Mouse (Mus musculus) cerebellum, adult 8-10 months (tissue): Measurements from ENCODE around the gene Cox6b1.

Experiments used
- DNase-seq: peaks from one replicate; pipeline ENCODE4 v3.0.0; 2022

The Cox6b1 gene

DNA sequence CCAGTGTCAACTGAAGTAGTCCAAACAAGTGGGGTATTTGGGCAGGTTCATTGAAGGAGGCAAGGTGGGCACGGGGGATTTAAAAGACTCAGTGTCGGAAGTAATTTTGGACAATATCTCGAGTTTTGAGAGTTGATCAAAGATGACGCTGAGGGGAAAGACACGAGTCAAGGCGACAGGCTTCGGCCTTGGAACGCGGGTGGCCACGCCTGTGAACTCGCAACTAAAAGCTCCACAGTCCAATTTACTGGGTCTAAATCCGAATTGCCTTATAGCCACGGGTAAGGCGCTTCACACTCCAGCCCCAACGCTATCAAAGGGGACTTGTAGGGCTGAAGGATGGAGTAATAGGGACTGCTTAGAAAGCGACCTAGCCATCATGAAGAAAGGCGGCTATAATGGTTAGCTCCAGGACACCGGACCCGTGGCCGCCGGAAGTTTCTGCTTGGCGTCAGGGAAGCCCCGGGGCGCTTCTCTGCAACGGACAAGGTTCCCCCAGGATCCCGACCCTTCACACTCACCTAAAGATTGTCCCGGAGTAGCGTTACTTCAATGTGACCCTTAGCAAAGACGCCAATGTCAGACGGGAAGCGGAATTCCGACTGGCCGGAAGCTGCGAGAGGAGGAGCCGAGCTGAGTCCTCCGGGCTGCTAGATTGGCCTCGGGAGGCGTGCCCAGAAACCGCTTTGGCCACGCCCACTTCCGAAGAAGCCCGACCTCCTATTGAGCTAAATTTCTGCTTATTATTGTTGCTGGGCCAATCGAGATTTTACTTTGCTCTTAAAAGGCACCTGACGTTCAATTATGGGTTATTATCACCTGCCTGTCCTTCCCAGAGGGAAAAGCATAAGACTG lies at the start of gene Cox6b1:
Cox6b1 (minus strand) TSS at position 622 of the 855 bp plus-strand sequence.
- peak; percentile 82 for DNase-seq

DNA sequence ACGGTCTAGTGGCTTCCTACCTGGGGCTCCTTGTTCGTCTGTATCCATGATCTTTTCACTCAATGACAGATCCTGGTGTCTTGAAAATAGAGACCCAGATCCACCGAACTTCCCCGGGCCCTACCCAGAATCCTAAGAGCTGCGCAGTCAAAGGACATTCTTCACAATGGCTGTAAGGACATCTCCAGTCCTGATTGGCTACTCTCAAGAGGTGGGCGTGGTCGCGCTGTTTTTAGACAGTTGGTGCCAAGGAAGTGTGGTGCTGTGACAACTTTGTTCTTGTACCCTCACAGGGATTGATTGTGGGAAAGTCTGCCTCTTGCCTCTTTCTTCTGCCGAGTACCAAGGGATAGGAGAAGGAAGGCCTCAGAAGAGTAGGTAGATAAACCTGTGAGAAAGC lies 45.5 kb upstream of the Cox6b1 start, which contains the start of gene Pmis2:
Pmis2 (minus strand) TSS at position 126 of the 400 bp plus-strand sequence.
- no peak for DNase-seq

DNA sequence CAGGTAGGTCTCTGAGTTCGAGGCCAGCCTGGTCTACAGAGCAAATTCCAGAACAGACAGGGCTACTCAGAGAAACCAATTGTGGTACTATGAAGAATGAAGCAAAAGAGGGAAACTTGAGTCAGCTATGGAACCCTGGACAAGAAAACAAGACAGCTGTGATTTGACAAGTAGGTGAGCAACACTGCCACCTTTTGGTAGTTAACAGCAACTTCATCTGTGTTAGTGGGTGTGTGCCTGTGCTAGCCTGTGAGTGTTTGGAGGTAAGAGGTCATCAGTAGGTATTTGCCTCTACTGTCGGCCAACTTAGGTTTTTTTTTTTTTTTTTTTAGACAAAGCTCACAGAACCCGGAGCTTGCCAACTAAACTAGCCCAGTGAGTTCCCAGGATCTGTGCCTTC lies 43.3 kb upstream of the Cox6b1 start:
- no peak for DNase-seq

DNA sequence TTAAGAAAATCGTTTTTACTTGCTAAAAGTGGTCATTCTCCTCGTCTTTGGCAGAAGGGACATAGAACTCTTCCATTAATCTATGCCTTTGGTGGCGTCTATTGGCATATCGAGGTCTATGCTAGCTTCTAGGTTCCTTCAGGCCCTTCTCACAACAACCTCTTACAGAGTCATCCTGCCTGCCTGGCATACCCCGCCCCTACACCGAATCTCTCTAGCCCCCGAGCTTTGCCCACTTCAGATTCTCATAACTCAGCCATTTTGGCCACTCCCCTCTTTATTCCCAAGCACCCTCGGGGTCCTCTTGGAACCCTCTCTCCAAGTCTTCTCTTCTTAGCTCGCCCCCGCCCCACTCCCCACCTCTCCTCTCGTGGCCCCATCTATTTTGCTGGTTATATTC lies 39.4 kb upstream of the Cox6b1 start:
- no peak for DNase-seq

DNA sequence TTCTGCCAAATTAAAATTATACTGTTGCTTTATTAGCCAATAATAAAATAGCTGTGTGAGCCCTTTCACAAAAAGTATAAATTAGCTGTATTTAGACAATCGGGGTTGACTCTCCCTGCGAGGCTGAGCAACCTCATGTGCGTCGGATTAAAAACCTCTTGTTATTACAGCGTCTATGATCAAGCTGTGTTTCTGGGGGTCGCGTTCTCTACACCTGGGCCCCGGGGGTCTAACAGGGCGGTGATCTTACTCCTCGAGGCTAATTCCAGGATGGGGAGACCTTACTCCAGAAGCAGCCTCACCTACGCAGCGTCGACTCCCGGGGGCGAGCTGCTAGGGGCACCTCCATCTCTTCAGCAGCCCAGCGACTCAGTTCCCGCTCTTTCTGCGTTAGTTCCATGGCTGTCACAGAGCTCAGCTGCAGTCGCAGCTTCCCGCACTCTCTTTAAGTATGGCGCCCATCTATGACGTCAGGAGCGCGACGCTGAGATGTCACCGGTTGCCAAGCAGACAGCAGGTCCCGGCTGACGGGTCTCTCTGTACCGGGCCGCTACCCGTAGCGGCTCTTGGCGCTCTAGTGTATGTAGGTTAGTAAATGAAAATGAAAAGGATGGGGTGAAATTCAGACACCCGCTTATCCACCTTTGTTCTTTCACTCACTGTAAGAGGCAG lies 38.7 kb upstream of the Cox6b1 start, which contains the start of gene Haus5:
Haus5 (minus strand) TSS at position 466 of the 672 bp plus-strand sequence.
- DNase-seq = peak; percentile 86

DNA sequence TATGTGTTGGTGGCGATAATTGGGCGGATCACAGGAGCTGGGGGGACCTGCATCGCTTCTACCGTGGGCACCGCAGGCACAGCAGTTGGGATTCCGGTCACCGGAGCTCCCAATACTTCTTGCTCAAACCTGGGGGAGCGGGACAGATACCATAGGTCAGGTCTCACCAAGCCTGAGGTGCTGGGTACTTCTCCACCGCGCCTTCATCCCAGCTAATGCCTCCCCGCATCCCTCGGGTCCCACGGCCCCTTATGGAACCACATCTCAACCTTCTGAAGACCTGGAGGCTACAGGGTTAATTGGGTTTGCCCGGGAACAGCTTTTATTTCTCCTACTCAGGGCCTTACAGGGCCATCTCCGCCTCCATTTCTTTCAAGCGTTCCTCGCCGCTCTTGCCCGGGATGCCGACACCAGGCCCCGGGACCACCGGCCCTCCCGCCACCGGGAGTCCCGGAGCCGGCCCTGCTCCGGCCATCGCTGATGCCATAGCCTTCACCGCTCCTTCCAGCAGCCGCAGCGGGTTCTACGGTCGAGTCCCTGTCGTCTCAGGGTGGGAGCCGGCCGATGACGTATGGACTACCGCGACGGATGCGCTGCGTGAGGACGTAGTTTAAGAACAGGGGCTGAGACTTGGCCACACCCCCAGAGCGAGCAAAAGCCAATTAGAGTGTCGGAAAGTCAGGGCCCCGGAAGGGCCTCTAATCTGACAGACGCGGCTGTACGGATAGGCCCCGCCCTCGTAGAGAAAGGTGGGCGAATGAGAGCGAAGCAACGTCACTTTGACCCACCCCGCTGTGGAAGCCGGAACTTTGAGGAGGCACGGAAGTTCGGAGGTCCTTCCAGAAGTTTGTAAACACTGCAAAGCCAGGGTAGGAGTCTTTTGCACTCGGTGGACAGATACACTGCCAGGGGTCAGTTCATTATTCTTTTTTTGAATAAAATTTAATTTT lies 23.9 kb upstream of the Cox6b1 start, which contains the start of gene Rbm42:
Rbm42 (minus strand) TSS at position 727 of the 950 bp plus-strand sequence.
- peak; percentile 97 for DNase-seq

DNA sequence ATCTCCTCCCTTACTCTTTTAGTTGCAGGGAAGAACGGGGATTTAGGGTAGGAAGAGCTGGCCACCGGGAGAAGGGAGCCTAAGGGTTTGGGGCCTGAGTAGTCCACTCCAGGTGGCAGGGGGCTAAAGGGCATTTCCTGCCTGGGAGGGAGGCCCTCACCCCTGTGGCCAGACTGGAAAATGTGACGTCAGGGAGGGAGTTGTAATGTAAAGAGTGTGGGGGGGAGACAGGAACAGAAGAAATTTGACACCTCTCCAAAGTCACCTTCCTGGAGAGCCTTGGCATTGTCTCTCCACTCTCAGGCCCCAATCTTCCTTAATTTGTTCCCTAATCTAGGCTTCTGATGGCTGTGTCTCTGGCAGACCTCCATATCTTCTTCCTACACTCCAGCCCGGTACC lies 13.1 kb upstream of the Cox6b1 start:
- DNase-seq = no peak

DNA sequence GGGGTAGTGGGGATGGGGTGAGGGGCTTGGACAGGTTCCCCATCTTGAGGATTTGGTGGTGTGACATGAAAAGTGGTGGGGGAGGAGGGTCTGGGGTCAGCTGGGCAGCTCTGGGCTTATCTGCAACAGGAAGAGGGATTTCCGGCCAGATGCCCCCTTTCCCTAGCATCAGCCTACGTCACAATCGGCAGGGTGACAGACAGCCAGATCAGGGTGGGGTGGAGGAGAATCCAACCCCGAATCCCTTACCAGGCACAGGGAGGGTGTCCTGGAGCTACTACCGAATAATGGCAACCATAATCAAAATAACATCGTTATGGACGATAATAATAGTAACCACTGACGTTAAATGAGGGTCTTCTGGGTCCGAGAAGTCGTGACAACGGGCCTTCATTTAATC lies 10.4 kb upstream of the Cox6b1 start:
- DNase-seq = no peak

DNA sequence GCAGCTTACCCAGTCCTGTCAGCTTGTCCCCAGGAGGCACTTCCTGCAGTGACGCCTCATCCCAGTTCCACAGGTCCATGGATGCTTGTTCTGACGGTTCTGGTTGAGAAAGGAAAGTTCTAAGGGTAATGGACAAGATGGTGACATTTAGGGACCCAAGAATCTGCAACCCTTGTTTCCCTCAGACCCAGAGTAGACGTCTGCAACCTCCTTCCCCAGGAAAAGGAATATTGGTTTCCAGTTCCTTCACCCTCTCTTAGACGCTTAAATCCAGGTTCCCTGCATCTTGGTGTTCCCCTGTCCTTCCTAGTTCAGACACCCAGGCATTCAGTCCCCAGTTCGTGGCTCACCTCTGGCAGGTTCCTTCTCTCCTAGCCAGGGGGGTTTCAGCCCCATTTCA lies 9.8 kb upstream of the Cox6b1 start, which contains the start of gene Etv2:
Etv2 (minus strand) TSS at position 101 of the 400 bp plus-strand sequence.
- no peak for DNase-seq

DNA sequence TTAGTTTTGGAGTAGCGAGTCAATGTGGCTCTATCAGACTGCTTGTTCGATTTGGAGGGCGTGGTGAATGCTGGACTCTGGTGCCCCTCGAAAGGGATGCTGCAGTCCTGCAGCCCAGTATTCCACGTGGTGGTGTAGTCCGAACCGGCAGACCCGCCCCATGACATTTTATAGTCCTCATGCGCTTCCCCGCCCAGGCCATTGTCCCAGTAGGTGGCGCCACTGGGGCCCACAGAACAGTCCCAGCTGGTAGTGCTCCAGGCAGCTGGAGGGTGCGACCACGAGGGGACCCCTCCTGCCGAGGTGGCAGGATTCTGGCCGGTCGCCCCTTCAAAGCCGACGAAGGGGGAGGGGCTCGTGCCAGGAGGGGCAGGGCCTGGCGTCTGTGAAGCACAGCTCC lies 8.7 kb upstream of the Cox6b1 start:
- DNase-seq = no peak

DNA sequence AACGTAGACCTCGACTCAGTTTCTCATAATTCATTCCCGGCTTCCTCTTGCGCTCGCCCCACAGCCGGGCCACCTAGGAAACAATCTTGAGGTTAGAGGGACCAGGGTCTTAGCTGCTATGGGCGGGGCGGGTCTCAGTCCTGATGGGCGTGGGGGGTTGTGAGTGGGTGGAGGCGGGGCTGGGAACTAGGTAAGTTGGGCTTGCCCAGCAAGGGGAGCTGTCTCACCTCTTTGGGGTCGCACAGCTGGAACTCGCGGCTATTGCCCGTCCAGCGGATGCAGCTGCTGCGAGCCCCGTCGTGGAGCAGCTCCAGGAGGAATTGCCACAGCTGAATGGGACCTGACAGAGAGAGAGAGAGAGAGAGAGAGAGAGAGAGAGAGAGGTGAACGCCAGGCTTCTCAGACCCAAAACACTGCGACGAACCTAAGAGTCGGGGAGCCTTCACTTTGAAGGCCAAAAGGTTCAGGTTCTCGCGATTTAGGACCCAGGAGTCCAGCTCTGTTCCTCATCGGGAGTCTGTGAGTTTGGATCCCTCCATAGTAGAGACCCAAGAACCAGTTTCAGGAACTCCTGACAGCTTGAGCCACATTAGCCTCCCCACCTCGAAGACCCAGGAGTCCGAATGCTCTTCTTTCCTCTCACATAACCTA lies 7.9 kb upstream of the Cox6b1 start:
- no peak for DNase-seq

DNA sequence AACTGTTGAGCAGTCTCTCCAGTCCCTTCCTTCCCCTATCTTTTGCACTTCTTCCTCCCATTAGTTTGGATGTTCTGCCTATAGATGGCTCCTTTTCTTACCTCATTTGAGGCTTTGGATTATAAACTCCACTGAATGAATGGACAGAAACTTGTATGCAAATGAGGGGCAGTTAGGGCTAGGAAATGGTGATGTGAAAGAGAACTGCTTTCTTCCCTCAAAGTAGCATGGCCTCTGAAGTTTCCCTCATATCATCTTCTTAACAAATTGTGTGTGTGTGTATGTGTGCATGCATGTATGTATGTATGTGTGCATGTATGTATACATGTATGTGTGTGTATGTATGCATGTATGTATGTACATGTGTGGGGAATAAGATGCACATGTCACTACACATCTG lies 3.1 kb upstream of the Cox6b1 start:
- no peak for DNase-seq

DNA sequence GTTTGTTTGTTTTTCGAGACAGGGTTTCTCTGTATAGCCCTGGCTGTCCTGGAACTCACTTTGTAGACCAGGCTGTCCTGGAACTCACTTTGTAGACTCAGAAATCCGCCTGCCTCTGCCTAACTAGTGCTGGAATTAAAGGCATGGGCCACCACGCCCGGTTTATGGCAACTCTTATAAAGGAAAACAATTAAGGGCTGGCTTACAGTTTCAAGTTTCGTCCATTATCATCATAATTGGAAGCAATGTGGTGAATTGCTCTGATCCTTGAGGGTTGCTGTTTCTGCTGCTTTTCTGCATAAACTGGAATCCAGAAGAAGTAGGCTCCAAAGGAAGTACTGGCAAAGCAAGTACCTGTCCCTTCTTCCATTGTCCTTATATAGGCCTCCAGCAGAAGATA lies 696 bp upstream of the Cox6b1 start:
- DNase-seq = no peak

DNA sequence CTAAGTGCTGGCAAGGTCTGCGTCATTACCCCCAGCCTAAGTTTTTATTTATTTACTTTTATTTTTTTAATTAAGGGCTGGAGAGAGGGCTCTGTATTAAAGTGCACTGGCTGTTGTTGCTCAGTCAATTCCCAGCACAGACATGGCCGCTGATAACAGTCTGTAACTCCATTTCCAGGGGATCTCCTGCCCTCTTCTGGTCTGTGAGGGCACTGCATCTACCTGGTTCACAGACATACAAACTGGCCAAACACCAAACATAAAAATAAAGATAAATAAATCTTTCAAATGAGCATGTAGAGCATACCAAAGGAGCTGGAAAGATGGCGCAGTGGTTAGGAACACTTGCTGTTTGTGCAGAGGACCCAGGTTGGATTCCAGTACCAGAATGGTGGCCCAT lies 6.7 kb downstream of the Cox6b1 start:
- DNase-seq = no peak

DNA sequence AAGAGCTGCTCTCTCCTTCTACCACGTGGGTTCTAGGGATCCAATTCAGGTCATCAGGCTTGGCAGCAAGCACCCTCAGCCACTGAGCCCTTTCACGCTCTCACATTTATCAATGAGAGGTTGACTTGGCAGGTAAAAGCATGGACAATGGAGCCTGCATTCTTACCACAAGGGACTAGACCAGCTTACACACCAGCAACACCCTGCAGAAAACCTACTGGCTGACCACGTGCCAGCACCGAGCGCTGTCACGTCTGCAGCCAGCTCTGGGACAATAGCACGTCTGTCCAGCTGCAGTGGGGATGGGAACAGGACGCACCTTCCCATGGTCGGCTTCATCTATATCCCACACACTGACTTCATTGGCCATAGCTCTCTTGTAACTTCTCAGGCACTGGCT lies 7.3 kb downstream of the Cox6b1 start:
- DNase-seq = no peak

DNA sequence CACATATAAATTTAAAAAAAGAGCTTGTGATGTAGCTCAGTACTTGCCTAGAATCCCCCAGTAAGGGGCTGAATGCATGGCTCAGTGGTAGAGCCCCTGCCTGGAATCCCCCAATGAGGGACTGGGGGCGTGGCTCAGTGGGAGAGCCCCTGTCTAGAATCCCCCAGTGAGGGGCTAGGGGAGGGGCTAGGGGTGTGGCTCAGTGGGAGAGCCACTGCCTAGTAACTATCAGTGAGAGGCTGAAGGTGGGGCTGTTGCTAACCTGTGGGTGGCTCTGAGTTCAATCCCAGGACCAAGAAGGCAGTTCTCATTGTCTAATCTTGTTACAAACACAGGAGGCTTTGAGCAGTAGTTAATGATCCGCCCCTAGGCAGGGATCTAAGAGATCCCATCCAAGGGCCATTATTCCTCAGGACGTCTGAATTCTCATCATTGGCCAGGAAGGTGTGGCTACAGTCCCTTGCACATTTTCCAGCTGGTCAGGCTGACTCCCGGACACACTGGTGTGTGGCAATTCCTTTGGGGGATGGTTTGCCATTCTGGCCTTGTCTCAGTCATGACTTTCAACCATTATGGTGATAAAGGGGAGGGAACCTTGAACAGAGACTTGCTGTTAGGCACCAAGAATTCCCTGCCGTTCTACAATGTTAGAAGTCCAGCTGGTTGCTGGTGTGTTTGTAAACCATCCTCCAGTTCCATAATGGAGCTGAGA lies 10.7 kb downstream of the Cox6b1 start:
- no peak for DNase-seq

DNA sequence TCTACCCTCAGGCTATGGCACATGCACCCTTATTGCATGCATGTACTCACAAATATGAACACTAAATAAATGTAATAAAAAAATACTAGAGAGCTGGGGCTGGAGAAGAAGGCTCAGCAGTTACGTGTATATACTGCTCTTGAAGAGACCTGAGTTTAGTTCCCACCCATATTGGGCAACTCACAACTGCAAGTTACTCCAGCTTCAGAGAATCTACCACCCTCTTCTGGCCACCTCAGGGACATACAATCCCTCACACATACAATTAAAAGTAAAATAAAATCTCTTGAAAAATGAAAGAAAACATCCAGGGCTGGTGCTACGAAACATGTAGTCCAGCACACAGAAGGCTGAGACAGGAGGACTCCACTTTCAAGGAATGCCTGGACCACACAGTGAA lies 11.5 kb downstream of the Cox6b1 start:
- no peak for DNase-seq

DNA sequence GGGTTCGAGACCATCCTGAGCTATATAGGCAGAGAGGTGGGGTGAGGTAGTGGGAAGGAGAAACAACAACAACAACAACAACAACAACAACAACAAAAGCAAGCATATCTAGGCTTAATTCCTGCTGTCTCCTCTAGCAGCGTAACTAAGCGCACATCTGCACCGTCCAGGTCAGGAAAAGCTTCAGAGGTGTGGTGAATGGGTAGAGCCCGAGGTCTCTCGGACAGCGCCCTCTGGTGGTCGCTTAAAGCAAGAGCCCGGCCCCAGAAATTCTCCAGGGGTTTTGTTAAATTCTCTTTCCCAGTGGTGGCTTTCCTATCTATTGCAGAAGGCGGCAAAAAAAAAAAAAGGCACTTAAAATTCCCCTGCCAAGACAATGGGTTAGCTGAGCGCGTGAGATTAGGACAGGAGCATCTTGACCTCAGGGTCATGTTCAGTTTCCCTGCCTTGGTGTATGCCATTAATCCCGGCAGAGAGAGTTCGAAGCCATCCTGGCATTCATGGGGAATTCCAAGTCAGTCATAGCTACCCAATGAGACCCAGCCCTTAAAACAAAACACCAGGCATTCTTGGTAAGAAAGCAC lies 12.3 kb downstream of the Cox6b1 start:
- peak; percentile 61 for DNase-seq

DNA sequence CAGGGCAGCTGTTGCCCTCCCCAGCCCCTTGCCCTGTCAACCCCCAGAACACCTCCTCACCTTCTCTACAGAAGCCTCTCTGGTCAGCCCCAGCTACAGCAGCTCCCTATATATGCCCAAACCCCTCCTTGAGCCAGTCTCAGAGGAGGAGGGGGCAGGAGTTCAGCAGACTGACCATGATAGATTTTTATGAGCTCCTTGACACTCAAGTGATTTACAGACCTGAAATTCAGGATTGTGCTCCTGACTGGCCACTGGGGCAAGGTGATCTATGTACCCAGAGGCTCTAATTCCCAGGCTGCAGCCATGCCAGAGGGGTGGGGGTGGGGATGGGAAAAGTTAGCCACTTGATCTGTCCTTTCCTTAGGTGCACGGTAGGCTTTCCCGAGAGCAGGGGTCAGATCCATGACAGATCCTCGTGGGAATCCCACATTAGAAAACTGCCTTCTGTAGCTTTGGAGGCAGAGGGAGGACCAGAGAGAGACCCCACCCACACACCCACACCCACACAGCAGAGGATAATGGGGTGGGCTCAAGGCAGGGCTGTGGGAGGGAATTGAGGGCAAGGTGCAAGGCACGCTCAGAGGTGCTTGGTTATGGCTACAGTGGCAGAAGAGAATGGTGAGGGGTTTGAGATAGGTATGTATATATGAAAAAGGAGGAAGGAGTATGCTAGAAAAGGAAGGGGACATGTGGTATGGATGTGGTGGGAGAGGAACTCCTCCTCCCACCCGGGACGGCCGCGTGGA lies 13.1 kb downstream of the Cox6b1 start, which contains the start of gene Upk1a:
Upk1a (minus strand) TSS at position 194 of the 749 bp plus-strand sequence.
- no peak for DNase-seq

DNA sequence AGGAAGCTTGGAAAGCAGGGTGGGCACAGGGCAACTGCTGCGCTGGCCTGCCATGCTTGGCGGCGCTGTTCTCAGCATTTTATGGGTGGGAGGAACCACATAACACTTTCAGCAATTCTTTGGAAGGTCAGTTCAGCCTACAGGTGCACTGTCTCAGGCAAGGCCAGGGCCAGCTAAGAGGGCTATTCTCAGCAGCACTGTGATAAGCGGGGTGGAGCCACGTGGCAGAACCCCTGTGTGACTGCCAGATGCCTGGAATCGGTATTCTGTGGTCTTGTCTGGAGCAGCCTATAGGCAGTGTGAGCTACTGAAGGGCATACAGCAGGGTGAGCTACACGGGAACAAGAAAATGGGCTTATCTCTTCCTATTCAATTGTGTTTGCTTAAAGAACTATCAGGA lies 15.9 kb downstream of the Cox6b1 start:
- no peak for DNase-seq
